Mouse (Mus musculus): ENCODE results near the gene Rab25.

The Rab25 gene

GRCm38 (mm10) chr3:88505765-88506164, 42.3 kb downstream of the Rab25 start:
- CTCF ChIA-PET, result interaction anchor here (0.5 kb wide), 1 partner anchor 99 kb away, joined by 3 read pairs; no protein-coding TSS in a partner anchor

GRCm38 (mm10) chr3:88505081-88505480, 43.0 kb downstream of the Rab25 start:
- CTCF ChIA-PET, result interaction anchor here (0.5 to 0.7 kb wide), 3 partner anchors 89 to 98 kb away, joined by 3 to 5 read pairs (median 3); no protein-coding TSS in a partner anchor

GRCm38 (mm10) chr3:88503881-88504746, 44.0 kb downstream of the Rab25 start:
- CTCF ChIA-PET, result interaction anchor here (0.6 to 1.7 kb wide), 4 partner anchors 9 to 96 kb away, joined by 3 to 7 read pairs (median 4); no protein-coding TSS in a partner anchor

GRCm38 (mm10) chr3:88503505-88503863, 44.6 kb downstream of the Rab25 start:
- CTCF ChIA-PET, result interaction anchor here (0.6 to 1.7 kb wide), 2 partner anchors 8 to 53 kb away, joined by 3 to 7 read pairs; no protein-coding TSS in a partner anchor

- CTCF ChIA-PET, result interaction anchor here (0.8 to 1.7 kb wide), 4 partner anchors 7 to 23 kb away, joined by 3 to 7 read pairs (median 6); no protein-coding TSS in a partner anchor
These were observed 45.2 kb downstream of the Rab25 start for GRCm38 (mm10) chr3:88502641-88503504.

GRCm38 (mm10) chr3:88502031-88502571, 46.0 kb downstream of the Rab25 start:
- CTCF ChIA-PET, result interaction anchor here (0.8 to 1.6 kb wide), 4 partner anchors 10 to 23 kb away, joined by 3 to 7 read pairs (median 4); no protein-coding TSS in a partner anchor

- CTCF ChIA-PET, result interaction anchor here (0.8 to 1.6 kb wide), 5 partner anchors 10 to 12 kb away, joined by 3 to 7 read pairs (median 5); no protein-coding TSS in a partner anchor
These were observed 46.6 kb downstream of the Rab25 start for GRCm38 (mm10) chr3:88501366-88502030.

GRCm38 (mm10) chr3:88500655-88501365, 47.3 kb downstream of the Rab25 start:
- CTCF ChIA-PET, result interaction anchor here (0.7 to 1.4 kb wide), 3 partner anchors 9 to 12 kb away, joined by 3 to 5 read pairs (median 3); no protein-coding TSS in a partner anchor

GRCm38 (mm10) chr3:88500087-88500486, 48.0 kb downstream of the Rab25 start:
- CTCF ChIA-PET, result interaction anchor here (0.7 to 1.4 kb wide), 2 partner anchors 10 to 13 kb away, joined by 3 to 5 read pairs; no protein-coding TSS in a partner anchor

- CTCF ChIA-PET, result no interaction called here
These were observed 48.5 kb downstream of the Rab25 start for GRCm38 (mm10) chr3:88499580-88499979.

GRCm38 (mm10) chr3:88495741-88496415, 52.2 kb downstream of the Rab25 start:
- CTCF ChIA-PET, result interaction anchor here (0.5 to 1.5 kb wide), 3 partner anchors 8 to 823 kb away, joined by 3 to 7 read pairs (median 3); no protein-coding TSS in a partner anchor

GRCm38 (mm10) chr3:88494836-88495628, 53.1 kb downstream of the Rab25 start:
- CTCF ChIA-PET, result interaction anchor here (0.8 to 1.5 kb wide), 3 partner anchors 9 to 20 kb away, joined by 3 to 7 read pairs (median 6); no protein-coding TSS in a partner anchor

GRCm38 (mm10) chr3:88493706-88494582, 54.2 kb downstream of the Rab25 start:
- CTCF ChIA-PET, result interaction anchor here (0.7 kb wide), 1 partner anchor 13 kb away, joined by 3 read pairs; no protein-coding TSS in a partner anchor

All from spleen, embryonic (tissue).